Mouse (Mus musculus) ovary, postnatal 36 days (tissue): ENCODE measurements around the gene Gm11361.

Source experiments
- DNase-seq: peaks from one replicate; pipeline ENCODE4 v3.0.0; 2022; ENCODE audit warnings: low spot score, mixed read lengths

Gm11361 gene

GRCm38 (mm10) chr13:28257228-28257627 lies at the start of gene Gm11361:
TSS of gene Gm11361 (plus strand) at chr13:28257528.
- no peak for DNase-seq

DNA sequence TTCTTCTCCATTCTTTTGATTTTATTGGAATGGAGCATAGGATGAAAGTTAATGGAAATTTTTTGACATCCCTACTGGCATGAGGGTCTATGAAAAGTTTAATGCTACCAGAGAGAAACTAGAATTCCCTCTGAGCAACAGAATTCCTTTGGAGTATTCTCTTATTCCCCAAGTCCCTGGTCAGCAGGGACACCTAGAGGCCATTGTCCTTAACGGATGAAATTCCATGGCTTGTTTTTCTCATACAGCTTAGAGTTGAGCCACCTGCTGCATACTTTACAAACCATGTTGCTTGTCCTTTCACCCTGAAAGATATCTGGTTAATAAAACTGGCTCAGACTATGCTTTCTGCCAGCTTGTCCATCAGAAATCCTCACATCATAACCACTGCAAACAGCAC lies 7.1 kb downstream of the Gm11361 start:
- DNase-seq = no peak

DNA sequence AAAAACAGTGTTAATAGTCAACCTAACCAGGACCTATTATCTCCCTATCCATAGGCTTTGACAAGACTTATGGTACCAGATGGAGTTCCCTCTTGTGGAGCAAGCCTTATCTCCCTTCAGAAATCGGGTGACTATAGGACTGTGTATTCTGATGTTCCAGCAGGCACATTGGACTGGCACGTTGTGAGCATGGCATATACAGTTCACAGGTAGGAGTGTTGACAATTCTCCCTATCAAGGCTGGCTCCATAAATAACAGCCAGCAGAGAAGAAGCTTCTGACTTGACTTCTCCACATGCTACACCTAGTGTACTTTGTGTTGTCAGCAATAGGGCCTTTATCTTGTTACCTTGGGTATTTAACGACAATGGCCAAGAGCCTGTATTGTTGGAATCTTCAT lies 30.0 kb downstream of the Gm11361 start:
- DNase-seq = no peak

GRCm38 (mm10) chr13:28294272-28294671 lies 36.9 kb downstream of the Gm11361 start:
- no peak for DNase-seq

GRCm38 (mm10) chr13:28294757-28295361 lies 37.5 kb downstream of the Gm11361 start:
- DNase-seq = no peak

DNA sequence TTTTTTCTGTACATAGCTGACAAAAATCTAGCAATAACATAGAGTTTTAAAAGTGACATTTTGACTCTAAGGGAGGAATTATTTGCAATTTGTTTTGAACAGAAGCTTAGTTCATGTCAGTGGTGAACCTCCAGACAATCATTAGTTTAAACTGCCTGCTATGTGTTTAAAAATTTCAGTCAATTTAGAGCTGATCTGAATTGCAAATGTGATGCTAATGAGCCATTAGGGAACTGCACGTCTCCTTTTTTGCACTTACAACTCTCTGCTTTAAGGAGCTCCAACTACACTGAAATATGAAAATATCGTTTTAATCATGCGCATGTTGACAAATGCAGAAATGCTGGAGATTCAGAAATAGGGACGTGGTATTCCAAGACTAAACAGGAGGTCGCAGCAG lies 38.2 kb downstream of the Gm11361 start:
- DNase-seq = no peak

DNA sequence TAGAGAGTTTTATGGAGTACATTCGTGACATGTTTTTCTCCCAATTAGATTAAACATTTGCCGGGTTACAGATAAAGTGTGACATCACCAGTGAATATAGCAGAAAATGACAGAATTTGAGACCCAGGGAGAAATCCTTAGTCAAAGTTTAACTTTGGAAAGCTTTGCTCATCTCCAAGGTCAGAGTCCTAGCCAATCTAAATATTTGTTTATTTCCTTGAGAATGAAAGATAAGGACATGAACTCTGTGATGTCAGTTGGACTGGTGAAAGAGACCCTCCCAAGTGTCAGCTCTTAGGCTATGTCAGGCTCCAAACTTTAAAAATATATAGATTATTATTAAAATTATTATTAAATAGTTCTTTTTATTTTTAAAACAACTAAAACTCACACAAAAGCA lies 39.8 kb downstream of the Gm11361 start:
- no peak for DNase-seq

DNA sequence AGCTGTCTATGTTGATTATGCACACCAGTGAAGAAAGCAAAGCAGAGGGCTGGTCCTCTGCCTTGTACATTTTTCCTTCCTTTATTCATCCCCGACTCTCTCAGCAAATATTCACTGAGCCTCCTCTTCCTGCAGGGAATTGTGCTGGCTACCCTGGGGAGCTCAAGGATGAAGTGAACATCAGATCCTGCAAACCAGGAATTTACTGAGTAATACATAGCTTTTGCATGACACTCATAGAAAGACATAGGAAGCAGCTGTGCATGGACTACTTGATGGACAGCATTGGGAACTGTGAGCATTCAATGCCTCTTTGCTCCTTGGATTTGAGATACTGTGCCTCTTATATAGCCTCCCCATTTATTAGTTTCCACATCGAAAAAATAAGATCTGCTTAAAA lies 40.2 kb downstream of the Gm11361 start:
- DNase-seq = no peak
